ENCODE assay signal across 8 mouse cellular contexts in genomic region chr1:23826887-23827758, GRCm38 (mm10).
DNase-seq lines count a peak whose midpoint lies in the region; ATAC-seq and TF ChIP-seq lines count a peak whose summit lies in the region.

No protein-coding gene starts in this region.

- no peak overlapping the region for H3K9ac ChIP-seq in heart, embryonic 11.5 days (ENCODE audit: low read depth, low read length)
- no peak overlapping the region for H3K9ac ChIP-seq in heart, embryonic 12.5 days

- no peak overlapping the region for H3K4me2 ChIP-seq in heart, embryonic 11.5 days
- H3K4me2 ChIP-seq in heart, embryonic 12.5 days = no peak overlapping the region

- TF ChIP-seq CTCF in spleen, adult 2 months (IDR thresholded peaks at IDR 0.05; ENCODE audit: extremely low read depth, insufficient read depth, insufficient read length, insufficient replicate concordance) = peak; percentile 44; the same call in 1 of the 2 replicates

- H3K4me3 ChIP-seq in heart, embryonic 11.5 days (ENCODE audit: low read depth, low read length) = no peak overlapping the region
- no peak overlapping the region for H3K4me3 ChIP-seq in heart, embryonic 12.5 days
- no peak overlapping the region for H3K4me3 ChIP-seq in spleen, adult 2 months (ENCODE audit: extremely low read depth, insufficient read depth, insufficient read length)

- intact Hi-C loops in heart, postnatal 36 days (cut with DNase I) = loop anchor here (2.0 kb wide), 3 partner anchors 208 to 422 kb away; no protein-coding TSS in a partner anchor

- 35% methylated on average over 13 of the region's 13 CpGs for WGBS in heart, embryonic 11.5 days (ENCODE audit: insufficient replicate concordance)
- WGBS in heart, embryonic 12.5 days = 35% methylated on average over 13 of the region's 13 CpGs
- 39% methylated on average over 13 of the region's 13 CpGs for WGBS in spleen, adult 2 months

- no peaks in the 10 kb centered on the region for H3K36me3 ChIP-seq in heart, embryonic 11.5 days (ENCODE audit: control insufficient read depth, insufficient read depth, low read length)
- H3K36me3 ChIP-seq in heart, embryonic 12.5 days = no peaks in the 10 kb centered on the region
- H3K36me3 ChIP-seq in spleen, adult 2 months (ENCODE audit: control insufficient read depth, insufficient read depth, low read length) = no peaks in the 10 kb centered on the region

- no peaks in the 10 kb centered on the region for H3K27me3 ChIP-seq in heart, embryonic 11.5 days (ENCODE audit: control insufficient read depth, insufficient read depth, low read length)
- no peaks in the 10 kb centered on the region for H3K27me3 ChIP-seq in heart, embryonic 12.5 days (replicated peaks)
- no peaks in the 10 kb centered on the region for H3K27me3 ChIP-seq in spleen, adult 2 months (ENCODE audit: control insufficient read depth, insufficient read depth, low read length)

- no peak overlapping the region for H3K27ac ChIP-seq in heart, embryonic 11.5 days (ENCODE audit: low read depth, low read length)
- no peak overlapping the region for H3K27ac ChIP-seq in heart, embryonic 12.5 days (ENCODE audit: poor library complexity, severe bottlenecking)
- H3K27ac ChIP-seq in spleen, adult 2 months (ENCODE audit: insufficient read depth, low read length) = no peak overlapping the region

- no peaks in the 10 kb centered on the region for H3K4me1 ChIP-seq in heart, embryonic 11.5 days (ENCODE audit: control insufficient read depth, insufficient read depth, low read length)
- no peaks in the 10 kb centered on the region for H3K4me1 ChIP-seq in heart, embryonic 12.5 days (replicated peaks)
- H3K4me1 ChIP-seq in spleen, adult 2 months (ENCODE audit: control insufficient read depth, insufficient read depth, insufficient read length) = no peaks in the 10 kb centered on the region

- peak; percentile 35; the same call in 1 of the 2 replicates for ATAC-seq in heart, embryonic 11.5 days (replicated peaks; ENCODE audit: insufficient number of reproducible peaks, low FRiP score, low TSS enrichment)
- ATAC-seq in heart, embryonic 12.5 days (ENCODE audit: insufficient number of reproducible peaks, low FRiP score) = no peak
- ATAC-seq in common myeloid progenitor, adult 5-6 weeks (replicated peaks; ENCODE audit: low read depth, poor library complexity, severe bottlenecking) = peak; percentile 87
- peak; percentile 96 for ATAC-seq in megakaryocyte progenitor cell, adult 5-6 weeks (replicated peaks; ENCODE audit: poor library complexity)

- H3K9me3 ChIP-seq in heart, embryonic 11.5 days (replicated peaks; ENCODE audit: control insufficient read depth, low read length) = no peaks in the 10 kb centered on the region
- no peaks in the 10 kb centered on the region for H3K9me3 ChIP-seq in heart, embryonic 12.5 days (replicated peaks)

- TF ChIP-seq POLR2A in spleen, adult 2 months (IDR thresholded peaks at IDR 0.05; ENCODE audit: low read depth, low read length) = no peak

- DNase-seq in ZHBTc4 (ENCODE audit: low read depth, low spot score) = peak; percentile 80
- peak; percentile 42 to 45 for DNase-seq in heart, postnatal 36 days
- peak; percentile 50 to 73 for DNase-seq in kidney, postnatal 25 days
- DNase-seq in spleen, adult 2 months (ENCODE audit: low read depth in 1 of 2, low spot score in 2 of 2) = peak; percentile 12 to 32

Comparison
In these comparisons a context has a peak if more than half of its experiments do, and no peak if none do; other contexts are left out.
1. DNase-seq: peak in every context shown above with its lines; median percentile 80 in ZHBTc4; 62 in kidney, postnatal 25 days; 44 in heart, postnatal 36 days; 22 in spleen, adult 2 months.